Mouse (Mus musculus) adrenal gland, adult 8-10 months (tissue): Measurements from ENCODE around the gene Cpd. TPM values are rescaled to one million over a fixed set of nuclear protein-coding genes. Genes with fewer than 3 reads are reported as not detected.

ENCODE experiments used
- DNase-seq: peaks from one replicate; pipeline ENCODE4 v3.0.0; 2022
- total RNA-seq, 4 experiments: library from RNA; stranded (reverse); gene quantifications; 2 replicates each; pipeline ENCODE4 v1.2.4; 2022

Cpd gene
- total RNA-seq, 4 experiments from 2014 or later = 35.5 to 54.1 (median 45.7) TPM

DNA sequence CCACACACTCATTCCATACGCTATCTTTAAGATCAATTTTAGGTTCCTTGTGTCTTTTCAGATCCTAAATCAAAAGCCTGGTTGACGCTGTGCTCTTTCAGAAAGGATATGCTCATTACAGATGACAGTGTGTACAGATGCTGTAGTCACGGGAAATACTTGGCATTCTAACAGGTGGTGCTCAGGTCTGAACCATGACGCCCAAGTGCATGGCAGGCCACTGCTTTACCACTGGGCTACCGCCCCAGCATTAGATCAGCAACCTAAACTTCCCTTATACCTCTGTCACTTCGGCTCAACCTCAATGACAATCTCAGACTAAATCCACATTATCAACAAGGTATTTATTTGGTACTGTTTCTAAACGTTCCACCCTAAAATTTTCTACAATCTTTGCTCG lies 71.3 kb downstream of the Cpd start:
- DNase-seq = no peak

DNA sequence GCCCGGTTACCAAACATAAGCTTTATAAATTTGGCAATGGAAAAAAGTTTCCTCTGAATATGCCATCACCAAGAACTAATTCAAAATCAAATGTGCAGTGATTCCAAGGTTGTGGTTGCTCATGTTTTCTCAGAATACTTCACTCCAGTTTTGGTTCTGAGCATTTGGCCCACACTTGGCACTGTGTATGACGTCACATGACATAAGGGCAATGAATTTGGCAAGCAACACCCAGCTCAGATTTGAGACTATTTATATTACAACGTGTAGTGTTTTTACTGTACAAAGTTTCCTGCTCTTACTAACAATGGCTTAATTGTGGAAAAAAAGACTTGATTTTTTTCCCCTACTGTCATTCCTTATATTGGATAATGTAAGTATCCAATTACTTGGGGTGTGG lies 73.0 kb downstream of the Cpd start:
- no peak for DNase-seq

DNA sequence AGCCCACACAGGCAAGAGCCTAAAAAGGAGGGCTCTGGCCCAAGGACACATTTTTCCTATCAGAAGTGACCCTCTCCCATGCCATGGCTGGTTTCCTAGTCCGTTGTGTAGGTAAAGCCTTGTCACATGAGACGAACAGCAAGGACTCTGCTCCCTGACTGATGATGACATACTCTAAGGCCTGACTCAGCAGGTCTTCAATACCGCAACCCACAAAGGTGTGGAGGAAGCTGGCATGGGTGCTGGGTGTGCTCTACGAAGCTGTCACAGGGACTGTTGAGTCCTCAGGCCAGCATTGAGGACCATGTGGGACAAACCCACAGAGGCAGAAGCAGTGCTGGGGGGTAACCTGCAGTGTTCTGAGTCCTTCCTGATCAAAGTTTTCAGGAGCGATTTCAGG lies 76.3 kb downstream of the Cpd start:
- no peak for DNase-seq

DNA sequence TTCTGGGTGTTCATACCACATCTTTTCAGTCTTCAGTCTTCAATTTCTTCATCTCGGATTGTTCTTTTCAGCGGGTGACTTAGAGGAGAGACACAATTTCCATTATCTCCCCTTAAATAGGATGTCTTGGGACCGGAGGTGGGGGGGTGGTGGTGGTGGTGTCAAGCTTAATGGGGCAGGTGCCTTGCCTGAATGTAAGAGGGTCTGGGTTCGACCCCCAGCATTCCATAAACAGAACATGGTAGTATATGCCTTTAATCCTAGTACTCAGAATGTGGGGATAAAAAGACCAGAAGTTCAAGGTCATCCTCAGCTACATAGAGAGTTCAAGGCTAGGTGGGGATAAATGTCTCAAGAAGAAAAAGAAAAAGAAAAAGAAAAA lies 83.1 kb downstream of the Cpd start:
- DNase-seq = no peak

DNA sequence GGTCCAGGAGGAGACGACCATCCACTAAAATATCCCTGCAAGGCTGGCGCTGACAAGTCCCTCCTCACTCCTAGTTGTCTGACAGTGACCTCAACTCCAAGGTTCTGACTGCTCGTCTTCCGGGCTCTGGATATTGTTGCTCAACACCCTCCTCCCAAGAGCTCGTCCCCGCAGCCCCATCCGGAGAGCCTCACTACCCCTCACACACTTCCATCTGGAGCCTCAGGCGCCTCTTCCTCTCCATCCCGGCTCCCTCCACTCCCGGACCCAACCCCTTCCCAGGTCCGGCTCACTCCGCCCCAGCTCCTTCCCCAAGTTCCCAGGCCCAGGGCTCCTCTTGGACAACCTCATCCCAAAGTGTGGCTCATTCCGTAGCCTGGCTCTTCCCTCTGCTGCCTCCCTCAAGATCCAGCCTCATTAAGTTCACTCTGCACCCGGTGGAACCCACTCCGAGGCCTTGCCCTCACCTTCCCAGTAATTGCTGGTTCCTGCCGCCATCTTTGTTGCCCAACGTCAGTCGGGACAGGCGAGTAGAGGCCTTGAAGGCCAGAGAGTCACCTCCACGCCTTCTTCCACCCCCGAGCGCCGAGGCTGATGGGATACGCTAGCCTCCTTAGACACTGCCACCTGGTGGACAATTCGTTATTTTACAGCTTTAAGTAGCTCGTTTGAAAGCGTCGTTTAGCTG lies 83.6 kb downstream of the Cpd start, which contains the start of gene Gosr1:
Gosr1 (minus strand) TSS at position 527 of the 688 bp plus-strand sequence.
- DNase-seq = peak; percentile 90

DNA sequence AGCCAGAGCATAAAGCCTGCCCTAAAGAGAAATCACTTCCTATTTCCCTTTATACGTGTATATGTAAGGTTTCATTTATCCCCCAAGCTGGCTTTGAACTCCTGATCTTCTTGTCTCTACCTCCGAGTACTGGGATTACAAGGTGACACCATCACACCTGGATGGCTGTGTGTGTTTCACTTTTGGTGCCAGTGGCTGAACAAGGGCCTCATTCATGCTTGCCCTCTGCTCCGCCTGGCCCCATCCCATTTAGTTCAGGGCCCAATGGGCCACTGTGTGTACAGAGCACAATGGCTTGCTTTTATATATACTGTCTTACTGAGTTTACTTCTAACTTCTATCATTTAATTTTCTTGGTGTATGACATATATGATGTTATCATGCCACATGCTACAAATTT lies 94.5 kb downstream of the Cpd start:
- no peak for DNase-seq

DNA sequence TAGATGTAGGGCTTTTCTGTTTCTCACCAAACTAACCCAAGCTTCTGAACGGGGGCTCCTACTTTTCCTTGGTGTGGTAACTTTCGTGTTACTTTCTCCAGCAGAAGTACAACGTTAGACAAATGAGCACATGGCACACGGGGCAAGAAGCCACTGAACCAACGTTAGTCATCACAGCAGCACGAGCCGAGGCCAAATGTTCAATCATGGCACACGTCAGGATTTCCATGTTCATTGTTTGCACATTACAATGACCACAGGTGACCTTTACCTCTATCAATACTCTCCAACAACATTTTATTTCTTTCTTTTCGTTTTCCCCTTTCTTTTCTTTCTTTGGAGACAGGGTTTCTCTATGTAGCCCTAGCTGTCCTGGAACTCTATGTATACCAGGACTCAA lies 98.0 kb downstream of the Cpd start:
- DNase-seq = no peak

DNA sequence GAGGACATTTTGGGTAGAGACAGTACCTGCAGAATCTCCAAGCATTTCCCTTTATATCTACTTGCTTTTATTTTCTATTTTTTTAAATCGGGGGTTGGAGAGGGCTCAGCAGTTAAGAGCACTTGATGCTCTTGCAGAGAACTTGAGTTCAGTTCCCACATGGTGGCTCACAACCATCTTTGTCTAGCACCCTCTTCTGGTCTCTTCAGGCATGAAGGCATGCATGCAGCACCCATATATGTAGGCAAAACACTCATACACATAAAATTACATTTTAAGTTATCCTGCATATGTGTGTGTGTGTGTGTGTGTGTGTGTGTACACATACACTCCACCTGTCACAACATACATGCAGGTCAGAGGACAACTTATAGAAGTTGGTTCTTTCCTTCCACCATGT lies 100.9 kb downstream of the Cpd start:
- DNase-seq = no peak

DNA sequence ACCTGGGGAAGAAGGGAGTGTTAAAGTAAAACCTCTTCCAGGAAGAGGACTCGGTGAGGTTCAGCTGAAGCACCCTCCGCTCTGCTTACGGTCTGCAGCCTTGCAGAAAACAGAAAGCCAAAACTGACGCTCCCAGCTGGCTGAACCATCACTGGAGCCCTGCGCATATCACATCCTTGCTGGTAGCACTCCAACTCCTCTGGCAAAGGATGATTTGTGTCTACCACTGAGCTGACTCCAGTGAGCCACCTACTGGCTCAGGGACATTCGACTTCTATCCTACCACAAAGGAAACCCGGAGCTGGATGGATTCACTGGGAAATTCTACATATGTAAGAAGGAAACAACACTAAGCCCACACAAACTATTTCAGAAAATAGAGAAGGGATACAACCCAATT lies 102.3 kb downstream of the Cpd start:
- DNase-seq = peak; percentile 6

DNA sequence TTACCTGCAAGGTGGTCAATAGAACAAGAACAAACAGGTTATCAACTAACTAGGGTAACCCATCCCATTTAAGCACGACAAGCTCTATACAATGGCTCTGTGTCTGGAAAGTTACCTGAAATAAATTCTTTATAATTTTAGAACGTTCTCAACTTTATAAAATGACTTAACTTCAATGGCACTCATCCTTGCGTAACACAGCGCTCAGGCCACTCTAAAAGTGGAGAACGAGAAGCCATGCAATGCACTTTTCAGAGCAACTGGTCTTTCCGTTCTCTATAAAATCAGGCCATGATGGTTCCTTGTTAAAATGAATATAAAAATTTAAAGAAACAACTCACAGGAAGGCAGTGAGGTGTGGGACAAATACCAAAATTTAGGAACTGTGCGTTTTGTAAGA lies 104.3 kb downstream of the Cpd start:
- no peak for DNase-seq

DNA sequence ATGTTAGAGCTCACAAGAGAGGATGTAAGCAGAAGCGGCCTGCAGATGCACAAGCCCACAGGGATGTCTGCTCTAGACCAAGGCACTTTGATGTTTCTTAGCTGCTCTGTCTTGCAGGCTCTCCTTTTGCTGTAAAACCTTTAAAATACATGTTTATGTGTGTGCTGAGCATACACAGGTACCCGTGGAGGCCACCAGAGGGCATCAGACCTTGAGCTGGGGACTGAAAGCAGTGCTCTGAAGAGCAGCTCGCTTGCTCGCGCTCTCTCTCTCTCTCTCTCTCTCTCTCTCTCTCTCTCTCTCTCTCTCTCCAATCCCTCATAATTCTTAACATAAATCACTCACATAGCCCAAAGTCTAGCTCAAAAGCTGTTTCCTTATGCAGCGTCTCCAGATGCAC lies 107.7 kb downstream of the Cpd start:
- DNase-seq = no peak

DNA sequence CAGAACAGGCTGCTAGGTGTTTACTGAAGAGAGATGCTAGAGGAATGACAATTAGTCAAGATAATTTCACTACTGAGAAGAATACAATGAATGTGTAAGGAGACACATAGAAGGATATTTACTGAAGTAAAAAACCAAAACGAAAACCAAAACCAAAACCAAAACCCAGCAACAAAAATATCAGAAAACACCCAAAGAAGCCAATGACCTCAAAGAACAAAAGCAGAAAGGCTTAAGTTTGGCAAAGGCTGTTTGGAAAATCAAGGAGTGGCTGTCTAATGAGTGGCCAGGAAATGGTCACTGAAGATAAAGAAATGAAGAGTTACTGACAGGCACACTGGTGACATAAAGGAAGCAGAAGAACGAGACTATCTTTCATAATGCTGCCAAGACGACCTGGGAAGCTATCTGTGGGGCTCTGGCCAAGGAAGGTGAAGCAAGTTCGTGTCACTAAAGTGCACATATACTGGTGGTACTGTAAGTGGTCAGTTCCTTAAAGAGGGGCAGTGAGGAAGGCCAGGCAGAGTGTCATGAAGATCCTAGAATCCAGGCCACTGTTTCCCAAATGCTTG lies 111.0 kb downstream of the Cpd start:
- DNase-seq = no peak

DNA sequence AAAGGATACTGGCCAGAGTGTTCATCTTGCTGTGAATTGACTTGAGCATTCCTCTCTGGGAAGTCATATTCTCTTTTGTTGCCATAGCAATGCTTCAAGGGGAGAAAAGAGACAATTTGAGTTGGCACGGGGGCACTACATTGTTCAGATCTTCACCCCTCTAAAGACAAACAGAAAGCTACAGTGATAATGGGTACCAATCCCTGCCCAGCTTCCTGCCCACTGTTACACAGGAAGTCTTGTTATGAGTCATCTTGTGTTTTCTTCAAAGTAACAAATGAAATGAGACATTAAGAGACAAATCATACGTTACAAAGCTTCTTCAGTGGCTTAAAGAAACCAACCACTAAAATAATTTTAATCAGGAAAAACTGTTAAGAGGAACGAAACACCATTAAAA lies 112.3 kb downstream of the Cpd start:
- DNase-seq = no peak

DNA sequence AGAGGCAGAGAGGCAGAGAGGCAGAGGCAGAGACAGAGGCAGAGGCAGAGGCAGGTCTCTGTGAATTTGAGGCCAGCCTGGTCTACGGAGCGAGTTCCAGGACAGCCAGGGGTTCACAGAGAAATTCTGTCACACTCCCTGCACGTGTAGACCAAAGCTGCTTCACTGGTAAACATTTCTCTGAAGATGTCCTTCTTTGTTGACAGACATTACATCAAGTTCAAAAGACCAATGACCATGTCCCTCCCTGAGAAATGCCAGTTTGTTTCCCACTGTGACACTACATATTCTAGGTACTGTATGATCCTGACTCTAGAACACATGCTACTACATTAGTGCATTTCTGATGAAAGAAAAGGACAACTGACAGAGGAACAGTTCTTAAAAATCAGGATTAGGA lies 116.2 kb downstream of the Cpd start:
- DNase-seq = no peak

Other genes with a start within 250 kb of the Cpd start
- gene Abr, start 224.7 kb downstream of the Cpd start, total RNA-seq = 100 to 1,000 TPM in 2 of 4 experiments, 10 to 100 TPM in 2; 69.2 to 138 (median 95.9) TPM
- not detected for gene Bhlha9, start 174.5 kb downstream of the Cpd start, total RNA-seq
- gene Trarg1, start 167.2 kb downstream of the Cpd start, total RNA-seq = 10 to 100 TPM; 15.3 to 88.2 (median 29.8) TPM
- gene Gosr1, start 83.4 kb downstream of the Cpd start, total RNA-seq = 10 to 100 TPM; 57.9 to 78.0 (median 74.5) TPM
- gene Tmigd1, start 55.1 kb upstream of the Cpd start, total RNA-seq = under 1 TPM; 0.34 to 0.66 (median 0.60) TPM
- gene Blmh, start 77.8 kb upstream of the Cpd start, total RNA-seq = 10 to 100 TPM; 39.2 to 45.7 (median 42.8) TPM
- 10 to 100 TPM; 43.3 to 74.0 (median 65.5) TPM for gene Slc6a4, start 151.6 kb upstream of the Cpd start, total RNA-seq
- gene Nsrp1, start 231.4 kb upstream of the Cpd start, total RNA-seq = 10 to 100 TPM; 15.6 to 25.9 (median 20.2) TPM